Mouse (Mus musculus) ES-E14 (cell line): ENCODE data around the gene Atp1a4. TPM values are rescaled to one million over a fixed set of nuclear protein-coding genes. Genes with fewer than 3 reads are reported as not detected.
A peak's percentile ranks its signal among the peaks of the same experiment; 100 is the strongest.

ENCODE experiments used
- DNase-seq: peaks from one replicate; pipeline ENCODE4 v3.0.0-alpha.2; 2013; ENCODE audit warnings: low read depth, low spot score
- H3K27ac ChIP-seq: 2 replicates; pipeline ENCODE4 v1.5.1; 2012; ENCODE audit warnings: low read depth, mild to moderate bottlenecking, low read length, moderate library complexity, mixed read lengths; ENCODE audit not compliant: poor library complexity, insufficient read depth, severe bottlenecking
- H3K36me3 ChIP-seq: 2 replicates; pipeline ENCODE4 v1.6.1; 2012; ENCODE audit warnings: mild to moderate bottlenecking, low read length, moderate library complexity, mixed read lengths; ENCODE audit not compliant: control insufficient read depth, poor library complexity, insufficient read depth, severe bottlenecking
- H3K4me1 ChIP-seq, 2 experiments: fragments of 150-350 bp in 1 of 2; sonication (generic) in 1 of 2; 2 replicates each; pipeline ENCODE4 v1.6.1; 2012; ENCODE audit warnings: low read length in 2 of 2, mild to moderate bottlenecking in 1 of 2, mixed read lengths in 1 of 2; ENCODE audit not compliant: control insufficient read depth in 2 of 2, insufficient read depth in 2 of 2, poor library complexity in 1 of 2
- H3K4me3 ChIP-seq, 2 experiments: fragments of 150-350 bp in 1 of 2; sonication (generic) in 1 of 2; 2 replicates each; pipeline ENCODE4 v1.5.1; 2012; ENCODE audit warnings: low read length in 2 of 2, low read depth in 1 of 2, mild to moderate bottlenecking in 1 of 2, mixed read lengths in 1 of 2; ENCODE audit not compliant: insufficient read depth in 1 of 2, poor library complexity in 1 of 2, severe bottlenecking in 1 of 2
- H3K9ac ChIP-seq: 2 replicates; pipeline ENCODE4 v1.6.1; 2012; ENCODE audit warnings: low read depth, mild to moderate bottlenecking, low read length, mixed read lengths; ENCODE audit not compliant: poor library complexity, insufficient read depth, severe bottlenecking
- H3K9me3 ChIP-seq: fragments of 150-350 bp; sonication (generic); 2 replicates; pipeline ENCODE4 v1.6.1; 2012; ENCODE audit warnings: low read depth, mild to moderate bottlenecking, low read length; ENCODE audit not compliant: control insufficient read depth, insufficient read depth
- CHD2 ChIP-seq: IDR thresholded peaks from 2 replicates; pipeline ENCODE4 v1.6.1; 2014; ENCODE audit warnings: mild to moderate bottlenecking, low read depth, low read length, inconsistent platforms
- HCFC1 ChIP-seq: IDR thresholded peaks from 2 replicates; pipeline ENCODE4 v1.6.1; 2012; ENCODE audit warnings: low read length, inconsistent platforms, borderline replicate concordance; ENCODE audit not compliant: insufficient read depth
- MAFK ChIP-seq: IDR thresholded peaks from 2 replicates; pipeline ENCODE4 v1.6.1; 2014; ENCODE audit warnings: mild to moderate bottlenecking, low read depth, low read length, inconsistent platforms; ENCODE audit not compliant: insufficient read depth
- ZC3H11A ChIP-seq: IDR thresholded peaks from 2 replicates; pipeline ENCODE4 v1.6.1; 2012; ENCODE audit warnings: low read depth, mild to moderate bottlenecking, inconsistent platforms, low read length, borderline replicate concordance
- ZNF384 ChIP-seq: IDR thresholded peaks from 2 replicates; pipeline ENCODE4 v1.6.1; 2012; ENCODE audit warnings: low read depth, low read length, inconsistent platforms
- in situ Hi-C, 2 experiments: fragments of 600-800 bp; cut with MboI; formaldehyde crosslinking; loops; one replicate each; pipeline ENCODE4 v1.15.1; 2025; ENCODE audit warnings: low sequenced_read_pairs in 2 of 2, inconsistent platforms in 1 of 2; ENCODE audit not compliant: unreplicated experiment in 2 of 2
- total RNA-seq: library from RNA; depleted of rRNA; stranded (reverse); fragments of 300-350 nt; gene quantifications from 2 replicates; pipeline ENCODE4 v1.2.3, GENCODE M21; 2012

The Atp1a4 gene
- total RNA-seq, 1 experiment, result 2.2 TPM

- in situ Hi-C loops, result no loop called here
- DNase-seq, result no peak
- H3K9ac ChIP-seq, result no peak overlapping the region
- H3K4me1 ChIP-seq, result peaks cover 10 to 26% of the 10 kb centered on the region in 2 experiments
- H3K4me3 ChIP-seq, result no peak overlapping the region
- no peak overlapping the region for H3K27ac ChIP-seq
- H3K36me3 ChIP-seq, result no peaks in the 10 kb centered on the region
- TF ChIP-seq HCFC1 (no peak), CHD2 (no peak), ZNF384 (no peak), ZC3H11A (no peak), MAFK (no peak)
- no peaks in the 10 kb centered on the region for H3K9me3 ChIP-seq
Observed at GRCm38 (mm10) chr1:172214748-172215147, 43.5 kb downstream of the Atp1a4 start.

- in situ Hi-C loops, result no loop called here
- H3K4me1 ChIP-seq, result peaks cover 10 to 21% of the 10 kb centered on the region in 2 experiments
- no peak for DNase-seq
- TF ChIP-seq MAFK, result no peak
- TF ChIP-seq ZC3H11A, result no peak
- no peak for TF ChIP-seq CHD2
- no peak for TF ChIP-seq ZNF384
- no peak for TF ChIP-seq HCFC1
- no peak overlapping the region for H3K9ac ChIP-seq
- H3K9me3 ChIP-seq, result no peaks in the 10 kb centered on the region
- H3K4me3 ChIP-seq, result no peak overlapping the region
- H3K27ac ChIP-seq, result no peak overlapping the region
- no peaks in the 10 kb centered on the region for H3K36me3 ChIP-seq
Observed at GRCm38 (mm10) chr1:172213771-172214170, 44.4 kb downstream of the Atp1a4 start.

- H3K27ac ChIP-seq, result no peak overlapping the region
- in situ Hi-C loops, result no loop called here
- no peaks in the 10 kb centered on the region for H3K36me3 ChIP-seq
- H3K9ac ChIP-seq, result peak overlapping the region; percentile 35; the same call in 1 of the 2 replicates
- no peak overlapping the region for H3K4me3 ChIP-seq
- no peaks in the 10 kb centered on the region for H3K9me3 ChIP-seq
- DNase-seq, result no peak
- peaks cover 5 to 16% of the 10 kb centered on the region in 2 experiments for H3K4me1 ChIP-seq
- TF ChIP-seq ZNF384 (no peak), HCFC1 (no peak), MAFK (no peak), ZC3H11A (no peak), CHD2 (no peak)
Observed at GRCm38 (mm10) chr1:172212776-172213175, 45.4 kb downstream of the Atp1a4 start.

GRCm38 (mm10) chr1:172207111-172207584, 51.1 kb downstream of the Atp1a4 start:
- H3K4me1 ChIP-seq, result peaks cover 4 to 40% of the 10 kb centered on the region in 2 experiments
- H3K4me3 ChIP-seq, result no peak overlapping the region
- H3K36me3 ChIP-seq, result peaks cover 1% of the 10 kb centered on the region; the same call in 1 of the 2 replicates
- no peaks in the 10 kb centered on the region for H3K9me3 ChIP-seq
- in situ Hi-C loops, result no loop called here
- no peak overlapping the region for H3K27ac ChIP-seq
- DNase-seq, result no peak
- TF ChIP-seq ZC3H11A, result no peak
- no peak for TF ChIP-seq CHD2
- TF ChIP-seq ZNF384, result no peak
- no peak for TF ChIP-seq HCFC1
- TF ChIP-seq MAFK, result no peak
- H3K9ac ChIP-seq, result no peak overlapping the region
